Mouse (Mus musculus): ENCODE data around the gene Mrps21.
A peak's percentile ranks its signal among the peaks of the same experiment; 100 is the strongest.
"Not testable (repeated sequence)": the region's sequence is repeated elsewhere in the genome, so short reads cannot be mapped to it uniquely, and the experiment has no call there.

Gene Mrps21

GRCm38 (mm10) chr3:95891211-95892065 lies 20.1 kb upstream of the Mrps21 start, which contains the start of gene BC028528:
BC028528 (minus strand) TSS chr3:95892005.
- no peak for DNase-seq

- no peak for DNase-seq
These were observed 18.3 kb upstream of the Mrps21 start for GRCm38 (mm10) chr3:95889664-95890063.

GRCm38 (mm10) chr3:95887596-95887995 lies 16.3 kb upstream of the Mrps21 start:
- no peak for DNase-seq

GRCm38 (mm10) chr3:95884400-95884799 lies 13.1 kb upstream of the Mrps21 start:
- DNase-seq = no peak

- peak; percentile 58 for DNase-seq
These were observed 11.6 kb upstream of the Mrps21 start for GRCm38 (mm10) chr3:95882816-95883425.

GRCm38 (mm10) chr3:95881979-95882815 lies 10.9 kb upstream of the Mrps21 start, which contains the start of gene Ciart:
Ciart (minus strand) TSS chr3:95882251.
- DNase-seq = peak; percentile 95

- DNase-seq = no peak
These were observed 7.7 kb upstream of the Mrps21 start for GRCm38 (mm10) chr3:95879063-95879462.

GRCm38 (mm10) chr3:95872048-95872447 lies 729 bp upstream of the Mrps21 start:
- DNase-seq = no peak

- DNase-seq = no peak
These were observed 343 bp downstream of the Mrps21 start for GRCm38 (mm10) chr3:95870976-95871375.

- no peak for DNase-seq
These were observed 3.9 kb downstream of the Mrps21 start for GRCm38 (mm10) chr3:95867408-95867807.

- DNase-seq = no peak
These were observed 5.2 kb downstream of the Mrps21 start for GRCm38 (mm10) chr3:95866071-95866470.

- DNase-seq = no peak
These were observed 5.7 kb downstream of the Mrps21 start for GRCm38 (mm10) chr3:95865571-95865970.

- no peak for DNase-seq
These were observed 6.3 kb downstream of the Mrps21 start for GRCm38 (mm10) chr3:95865050-95865449.

- DNase-seq = no peak
These were observed 7.7 kb downstream of the Mrps21 start for GRCm38 (mm10) chr3:95863578-95863977.

GRCm38 (mm10) chr3:95861796-95862195 lies 9.5 kb downstream of the Mrps21 start:
- DNase-seq = peak; percentile 46

GRCm38 (mm10) chr3:95861216-95861615 lies 10.1 kb downstream of the Mrps21 start:
- DNase-seq = no peak

GRCm38 (mm10) chr3:95860323-95860722 lies 11.0 kb downstream of the Mrps21 start:
- no peak for DNase-seq

- DNase-seq = not testable (repeated sequence)
These were observed 13.0 kb downstream of the Mrps21 start for GRCm38 (mm10) chr3:95858278-95858677.

GRCm38 (mm10) chr3:95857050-95857449 lies 14.3 kb downstream of the Mrps21 start:
- DNase-seq = not testable (repeated sequence)

- DNase-seq = no peak
These were observed 15.2 kb downstream of the Mrps21 start for GRCm38 (mm10) chr3:95856115-95856514.

GRCm38 (mm10) chr3:95855502-95856089 lies 15.7 kb downstream of the Mrps21 start, which contains the start of gene Prpf3:
Prpf3 (minus strand) TSS chr3:95855885.
- peak; percentile 93 for DNase-seq

GRCm38 (mm10) chr3:95851317-95851716 lies 20.0 kb downstream of the Mrps21 start:
- DNase-seq = no peak

- DNase-seq = no peak
These were observed 20.7 kb downstream of the Mrps21 start for GRCm38 (mm10) chr3:95850611-95851010.
